Mouse (Mus musculus) C2C12 (cell line): Measurements from ENCODE around the gene Guca2b.

Experiments
- CTCF ChIP-seq: IDR thresholded peaks from one replicate; pipeline ENCODE4 v1.5.1; 2011; ENCODE audit not compliant: control insufficient read depth, insufficient read depth, insufficient read length
- MAX ChIP-seq: IDR thresholded peaks from one replicate; pipeline ENCODE4 v1.6.1; 2011; ENCODE audit warnings: mild to moderate bottlenecking, control low read depth
- MYOG ChIP-seq: IDR thresholded peaks from one replicate; pipeline ENCODE4 v1.6.1; 2011; ENCODE audit not compliant: control insufficient read depth, insufficient read length; ENCODE audit errors: extremely low read depth

DNA sequence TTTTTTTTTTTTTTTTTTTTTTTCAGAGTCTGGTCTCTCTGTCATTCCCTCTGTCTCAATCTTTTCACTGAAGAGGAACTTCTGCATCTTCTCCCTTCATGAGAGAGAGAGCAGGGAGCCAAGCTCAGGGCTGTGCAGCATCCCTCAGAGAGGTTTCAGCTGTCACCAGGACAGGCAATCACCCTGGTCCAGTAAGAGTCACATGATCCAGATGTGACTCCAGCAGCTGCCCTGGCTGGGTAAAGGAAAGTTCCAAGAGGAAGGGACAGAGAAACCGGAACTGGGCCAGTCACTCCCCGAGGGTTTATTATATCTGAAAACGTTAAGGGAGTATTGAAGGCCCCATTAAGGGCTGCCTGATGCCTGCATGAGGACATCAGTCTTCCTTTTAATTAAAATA lies 49.0 kb upstream of the Guca2b start:
- TF ChIP-seq CTCF (no peak), MAX (no peak), MYOG (no peak)
